Mouse (Mus musculus): ENCODE data around the gene Plvap. TPM values are rescaled to one million over a fixed set of nuclear protein-coding genes. Genes with fewer than 3 reads are reported as not detected.

Plvap gene
- total and polyA plus RNA-seq, 2 experiments from 2014 or later = 8.0 to 15.3 TPM

DNA sequence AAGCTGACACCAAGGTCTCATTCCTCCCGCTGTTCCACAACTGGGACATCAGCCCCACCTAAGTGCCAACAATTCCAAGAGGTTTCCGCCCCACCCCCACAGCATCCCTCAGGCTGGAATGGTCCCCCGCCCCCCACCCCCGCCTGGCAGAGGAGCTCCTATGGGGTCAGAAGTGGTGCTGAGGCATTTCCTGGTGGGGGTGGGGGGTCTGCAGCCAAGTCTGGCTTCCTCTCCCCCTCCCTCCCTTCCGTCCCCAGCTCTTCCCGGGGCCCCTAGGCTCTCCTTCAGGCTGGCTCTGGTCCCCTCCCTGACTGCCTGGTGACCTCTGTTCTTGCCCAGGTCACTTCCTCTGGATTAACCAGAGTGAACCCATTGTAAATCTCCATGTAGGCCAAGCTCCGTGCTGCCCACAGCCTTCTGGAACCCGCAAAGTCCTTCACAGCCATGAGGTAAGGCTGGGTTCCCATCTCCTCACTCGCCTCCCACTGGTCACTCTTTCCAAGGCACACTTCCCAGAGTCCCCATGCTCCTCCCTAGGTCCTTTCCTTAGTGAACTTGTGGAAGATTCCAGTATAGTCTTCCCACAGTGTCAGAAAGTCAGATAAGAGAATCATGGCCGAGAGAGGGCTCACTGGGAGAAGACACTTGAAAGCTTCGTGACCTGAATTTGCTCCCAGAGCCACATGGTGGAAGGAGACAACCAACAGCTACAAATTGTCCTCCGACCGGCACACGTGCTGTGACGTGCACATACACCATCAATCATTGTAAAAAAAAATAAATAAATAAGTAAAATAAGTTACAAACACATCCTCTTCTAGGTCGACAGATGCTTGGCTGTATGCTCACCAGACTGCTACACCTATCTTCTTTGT lies 12.5 kb downstream of the Plvap start:
- H3K27me3 ChIP-seq (ENCODE audit: insufficient read depth, low read length) = no peaks in the 10 kb centered on the region
- TF ChIP-seq CTCF (IDR thresholded peaks at IDR 0.05; ENCODE audit: low read depth) = no peak
- no peaks in the 10 kb centered on the region for H3K9me3 ChIP-seq (ENCODE audit: low read length)
- H3K9ac ChIP-seq (replicated peaks; ENCODE audit: low read length) = no peak overlapping the region
- 40% methylated on average over 14 of the region's 16 CpGs for WGBS
- H3K4me2 ChIP-seq (ENCODE audit: low read depth, low read length) = no peak overlapping the region
- no peak overlapping the region for H3K4me3 ChIP-seq (ENCODE audit: low read length)
- ATAC-seq = no peak
- H3K36me3 ChIP-seq (ENCODE audit: insufficient read depth, low read length) = 0 out of 2 replicates have a peak, but pooled peaks cover 1% of the 10 kb centered on the region
- H3K4me1 ChIP-seq (ENCODE audit: insufficient read depth, low read length) = no peaks in the 10 kb centered on the region
- no peak for DNase-seq (ENCODE audit: low spot score)
- H3K27ac ChIP-seq = no peak overlapping the region

- no peaks in the 10 kb centered on the region for H3K9me3 ChIP-seq (ENCODE audit: low read length)
- H3K9ac ChIP-seq (replicated peaks; ENCODE audit: low read length) = no peak overlapping the region
- DNase-seq (ENCODE audit: low spot score) (no peak), ATAC-seq (no peak)
- TF ChIP-seq CTCF (IDR thresholded peaks at IDR 0.05; ENCODE audit: low read depth) = no peak
- no peaks in the 10 kb centered on the region for H3K4me1 ChIP-seq (ENCODE audit: insufficient read depth, low read length)
- WGBS = 39% methylated on average over 15 of the region's 15 CpGs
- H3K4me2 ChIP-seq (ENCODE audit: low read depth, low read length) = no peak overlapping the region
- 0 out of 2 replicates have a peak, but pooled peaks cover 6% of the 10 kb centered on the region for H3K36me3 ChIP-seq (ENCODE audit: insufficient read depth, low read length)
- H3K4me3 ChIP-seq (ENCODE audit: low read length) = no peak overlapping the region
- no peaks in the 10 kb centered on the region for H3K27me3 ChIP-seq (ENCODE audit: insufficient read depth, low read length)
- no peak overlapping the region for H3K27ac ChIP-seq
Measured at GRCm38 (mm10) chr8:71497881-71498501, 13.6 kb downstream of the Plvap start.

DNA sequence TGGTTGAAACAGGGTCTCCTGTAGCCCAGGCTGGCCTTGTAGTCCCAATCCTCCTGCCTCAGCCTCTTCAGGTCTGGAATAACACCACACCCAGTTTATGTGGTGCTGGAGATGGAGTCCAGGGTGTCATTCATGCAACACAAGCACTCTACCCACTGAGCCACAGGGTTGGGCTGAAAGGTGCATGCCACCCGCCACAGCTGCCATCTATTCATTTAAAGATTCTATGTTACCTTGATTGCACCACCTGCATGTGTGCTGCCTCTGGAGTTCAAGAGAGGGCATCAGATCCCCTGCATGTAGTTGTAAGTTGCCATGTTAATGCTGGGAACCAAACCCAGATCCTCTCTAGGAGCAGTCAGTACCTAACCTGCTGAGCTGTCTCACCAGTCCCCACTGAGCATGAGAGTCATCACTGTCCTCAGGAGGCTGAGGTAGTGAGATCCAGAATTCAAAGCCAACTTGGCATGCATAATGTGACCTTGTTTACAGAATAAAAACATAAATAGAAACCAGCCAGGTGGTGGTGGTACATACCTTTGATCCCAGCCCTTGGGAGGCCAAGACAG lies 14.4 kb downstream of the Plvap start:
- peaks cover 14% of the 10 kb centered on the region; the same call in 1 of the 2 replicates for H3K36me3 ChIP-seq (ENCODE audit: insufficient read depth, low read length)
- H3K27me3 ChIP-seq (ENCODE audit: insufficient read depth, low read length) = no peaks in the 10 kb centered on the region
- DNase-seq (ENCODE audit: low spot score) = no peak
- H3K4me1 ChIP-seq (ENCODE audit: insufficient read depth, low read length) = no peaks in the 10 kb centered on the region
- TF ChIP-seq CTCF (IDR thresholded peaks at IDR 0.05; ENCODE audit: low read depth) = no peak
- H3K9me3 ChIP-seq (ENCODE audit: low read length) = no peaks in the 10 kb centered on the region
- H3K9ac ChIP-seq (replicated peaks; ENCODE audit: low read length) = no peak overlapping the region
- H3K4me3 ChIP-seq (ENCODE audit: low read length) = no peak overlapping the region
- 93% methylated on average over 1 of the region's 1 CpGs for WGBS
- H3K27ac ChIP-seq = peak overlapping the region; percentile 4; the same call in 1 of the 2 replicates
- H3K4me2 ChIP-seq (ENCODE audit: low read depth, low read length) = no peak overlapping the region
- no peak for ATAC-seq

DNA sequence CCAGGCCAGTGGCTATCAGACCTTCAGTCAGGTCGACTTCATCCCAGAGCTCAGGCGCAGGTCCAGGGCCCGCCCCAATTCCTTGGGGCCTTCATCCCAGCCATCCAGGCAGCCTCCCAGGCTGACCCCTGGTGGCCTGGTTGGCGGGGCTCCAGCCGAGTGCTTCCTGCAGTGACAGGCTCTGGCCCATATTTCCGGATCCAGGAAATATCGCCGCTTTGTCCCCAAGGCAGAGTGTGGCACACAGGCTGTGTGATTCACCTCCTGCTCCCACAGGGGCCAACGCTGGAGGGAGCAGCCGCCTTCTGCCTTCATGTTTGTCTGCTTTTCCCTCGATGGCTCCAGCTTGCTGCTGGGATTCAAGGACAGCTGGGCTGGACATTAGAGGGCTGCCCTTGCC lies 15.1 kb downstream of the Plvap start:
- H3K27me3 ChIP-seq (ENCODE audit: insufficient read depth, low read length) = no peaks in the 10 kb centered on the region
- H3K4me3 ChIP-seq (ENCODE audit: low read length) = no peak overlapping the region
- H3K9me3 ChIP-seq (ENCODE audit: low read length) = no peaks in the 10 kb centered on the region
- TF ChIP-seq CTCF (IDR thresholded peaks at IDR 0.05; ENCODE audit: low read depth) = no peak
- H3K9ac ChIP-seq (replicated peaks; ENCODE audit: low read length) = no peak overlapping the region
- H3K4me1 ChIP-seq (ENCODE audit: insufficient read depth, low read length) = no peaks in the 10 kb centered on the region
- 31% methylated on average over 11 of the region's 11 CpGs for WGBS
- peak overlapping the region; percentile 4; the same call in 1 of the 2 replicates for H3K27ac ChIP-seq
- ATAC-seq (no peak), DNase-seq (ENCODE audit: low spot score) (peak; percentile 39)
- peaks cover 19% of the 10 kb centered on the region; the same call in 1 of the 2 replicates for H3K36me3 ChIP-seq (ENCODE audit: insufficient read depth, low read length)
- H3K4me2 ChIP-seq (ENCODE audit: low read depth, low read length) = no peak overlapping the region

GRCm38 (mm10) chr8:71495811-71496210 lies 15.7 kb downstream of the Plvap start:
- no peak for TF ChIP-seq CTCF (IDR thresholded peaks at IDR 0.05; ENCODE audit: low read depth)
- Histone ChIP-seq H3K4me2 (ENCODE audit: low read depth, low read length) (no peak overlapping the region), H3K27ac (peak overlapping the region; percentile 38), H3K4me3 (ENCODE audit: low read length) (no peak overlapping the region), H3K36me3 (ENCODE audit: insufficient read depth, low read length) (peaks cover 19% of the 10 kb centered on the region; the same call in 1 of the 2 replicates), H3K4me1 (ENCODE audit: insufficient read depth, low read length) (no peaks in the 10 kb centered on the region), H3K27me3 (ENCODE audit: insufficient read depth, low read length) (no peaks in the 10 kb centered on the region), H3K9ac (replicated peaks; ENCODE audit: low read length) (no peak overlapping the region), H3K9me3 (ENCODE audit: low read length) (no peaks in the 10 kb centered on the region)
- DNase-seq (ENCODE audit: low spot score) (no peak), ATAC-seq (no peak)
- WGBS = 86% methylated on average over 5 of the region's 5 CpGs

GRCm38 (mm10) chr8:71495039-71495438 lies 16.5 kb downstream of the Plvap start:
- ATAC-seq (peak; percentile 81), DNase-seq (ENCODE audit: low spot score) (peak; percentile 92)
- Histone ChIP-seq H3K4me3 (ENCODE audit: low read length) (no peak overlapping the region; the same call in 1 of the 2 replicates), H3K27me3 (ENCODE audit: insufficient read depth, low read length) (no peaks in the 10 kb centered on the region), H3K27ac (no peak overlapping the region), H3K4me2 (ENCODE audit: low read depth, low read length) (peak overlapping the region; percentile 22; the same call in 1 of the 2 replicates), H3K9me3 (ENCODE audit: low read length) (no peaks in the 10 kb centered on the region), H3K4me1 (ENCODE audit: insufficient read depth, low read length) (no peaks in the 10 kb centered on the region), H3K36me3 (ENCODE audit: insufficient read depth, low read length) (peaks cover 19% of the 10 kb centered on the region; the same call in 1 of the 2 replicates), H3K9ac (replicated peaks; ENCODE audit: low read length) (no peak overlapping the region)
- 16% methylated on average over 16 of the region's 16 CpGs for WGBS
- peak; percentile 83 for TF ChIP-seq CTCF (IDR thresholded peaks at IDR 0.05; ENCODE audit: low read depth)
